Mouse (Mus musculus): ENCODE measurements around the gene Gm44503. TPM values are rescaled to one million over a fixed set of nuclear protein-coding genes. Genes with fewer than 3 reads are reported as not detected.

The Gm44503 gene
- polyA plus RNA-seq, 1 experiment from 2014 or later = 0.18 TPM

DNA sequence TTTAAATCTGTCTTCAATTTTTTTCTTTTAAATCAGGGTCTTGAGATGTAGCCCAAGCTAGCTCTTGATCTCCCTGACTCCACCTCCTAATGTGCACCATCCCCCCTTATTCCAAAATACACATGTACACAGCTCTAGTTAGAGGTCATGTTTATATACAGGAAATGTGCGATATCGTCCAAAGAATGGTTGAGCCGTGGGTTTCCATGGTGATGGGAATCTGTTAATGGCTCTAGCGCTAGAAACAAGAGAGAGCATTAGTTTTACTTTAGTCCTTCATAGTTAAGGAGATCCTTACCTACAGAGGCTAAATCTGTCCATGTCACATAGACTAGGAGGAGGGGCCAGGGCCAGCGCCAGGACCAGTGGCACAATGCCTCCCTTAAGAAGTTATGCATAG lies 91.2 kb downstream of the Gm44503 start:
- H3K9ac ChIP-seq (replicated peaks; ENCODE audit: low read length) = no peak overlapping the region
- 69% methylated on average over 5 of the region's 5 CpGs for WGBS
- H3K9me3 ChIP-seq (replicated peaks; ENCODE audit: control insufficient read depth, low read length) = no peaks in the 10 kb centered on the region; the same call in 1 of the 2 replicates
- no peaks in the 10 kb centered on the region for H3K4me1 ChIP-seq (ENCODE audit: control insufficient read depth, insufficient read depth, low read length)
- DNase-seq (ENCODE audit: low spot score) (no peak), ATAC-seq (replicated peaks; ENCODE audit: insufficient number of reproducible peaks, low FRiP score, low TSS enrichment, low read depth) (no peak)
- no peaks in the 10 kb centered on the region for H3K27me3 ChIP-seq (ENCODE audit: control insufficient read depth, insufficient read depth, low read length)
- H3K4me3 ChIP-seq (ENCODE audit: low read depth, low read length) = no peak overlapping the region
- no peak overlapping the region for H3K4me2 ChIP-seq (ENCODE audit: low read depth, low read length)
- H3K27ac ChIP-seq (replicated peaks; ENCODE audit: low read depth, low read length) = no peak overlapping the region
- no peaks in the 10 kb centered on the region for H3K36me3 ChIP-seq (replicated peaks; ENCODE audit: control insufficient read depth, insufficient read depth, low read depth, low read length)

DNA sequence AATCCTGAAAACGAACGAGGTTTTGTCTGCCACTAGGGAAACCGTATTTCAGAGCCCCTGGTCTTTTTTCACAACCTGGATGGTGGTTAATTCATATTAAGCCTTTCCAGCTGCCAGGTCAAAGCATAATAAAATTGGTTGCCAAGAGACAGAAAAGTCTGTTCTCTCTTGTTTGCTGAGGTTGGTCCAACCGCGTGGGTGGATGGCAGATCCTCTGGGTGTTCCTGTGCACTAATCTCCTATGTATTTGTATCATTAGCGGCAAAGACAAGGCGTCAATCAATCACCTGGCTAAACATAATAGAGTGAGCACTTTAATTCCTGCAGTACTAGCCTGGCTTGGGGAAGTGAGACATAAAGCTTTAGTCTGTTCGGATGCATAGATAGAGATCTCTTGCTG lies 92.0 kb downstream of the Gm44503 start:
- 70% methylated on average over 8 of the region's 8 CpGs for WGBS
- peak; percentile 18 for DNase-seq (ENCODE audit: low spot score)
- Histone ChIP-seq H3K4me1 (ENCODE audit: control insufficient read depth, insufficient read depth, low read length) (no peaks in the 10 kb centered on the region), H3K4me2 (ENCODE audit: low read depth, low read length) (no peak overlapping the region), H3K4me3 (ENCODE audit: low read depth, low read length) (no peak overlapping the region), H3K27me3 (ENCODE audit: control insufficient read depth, insufficient read depth, low read length) (no peaks in the 10 kb centered on the region), H3K9ac (replicated peaks; ENCODE audit: low read length) (no peak overlapping the region), H3K27ac (replicated peaks; ENCODE audit: low read depth, low read length) (no peak overlapping the region), H3K36me3 (replicated peaks; ENCODE audit: control insufficient read depth, insufficient read depth, low read depth, low read length) (no peaks in the 10 kb centered on the region), H3K9me3 (replicated peaks; ENCODE audit: control insufficient read depth, low read length) (no peaks in the 10 kb centered on the region)
- ATAC-seq (replicated peaks; ENCODE audit: insufficient number of reproducible peaks, low FRiP score, low TSS enrichment, low read depth) = no peak

DNA sequence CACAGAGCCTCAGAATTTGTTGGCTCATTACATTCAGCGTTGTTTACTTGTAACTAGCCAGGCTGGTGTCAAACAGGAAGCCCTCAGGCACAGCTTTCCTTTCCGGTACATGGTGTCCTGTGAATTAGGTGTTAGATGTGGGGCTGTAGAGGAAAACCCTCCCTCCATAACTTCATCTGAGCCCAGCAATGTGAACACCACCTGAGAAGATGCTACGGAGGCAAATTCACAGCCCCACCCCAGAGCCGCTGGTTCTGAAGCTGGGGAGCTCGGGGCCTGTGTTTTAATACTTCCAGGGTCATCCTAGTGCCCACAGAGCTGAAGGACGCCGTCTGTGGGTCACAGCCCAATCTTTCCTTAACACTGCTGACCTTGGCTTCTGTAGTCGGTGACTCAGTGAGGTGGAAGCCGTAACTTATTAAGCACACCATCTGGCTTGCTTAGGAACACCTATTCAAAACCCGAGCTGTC lies 96.8 kb downstream of the Gm44503 start:
- ATAC-seq (replicated peaks; ENCODE audit: insufficient number of reproducible peaks, low FRiP score, low TSS enrichment, low read depth) = no peak
- WGBS = 57% methylated on average over 10 of the region's 10 CpGs
- no peak overlapping the region for H3K27ac ChIP-seq (replicated peaks; ENCODE audit: low read depth, low read length)

DNA sequence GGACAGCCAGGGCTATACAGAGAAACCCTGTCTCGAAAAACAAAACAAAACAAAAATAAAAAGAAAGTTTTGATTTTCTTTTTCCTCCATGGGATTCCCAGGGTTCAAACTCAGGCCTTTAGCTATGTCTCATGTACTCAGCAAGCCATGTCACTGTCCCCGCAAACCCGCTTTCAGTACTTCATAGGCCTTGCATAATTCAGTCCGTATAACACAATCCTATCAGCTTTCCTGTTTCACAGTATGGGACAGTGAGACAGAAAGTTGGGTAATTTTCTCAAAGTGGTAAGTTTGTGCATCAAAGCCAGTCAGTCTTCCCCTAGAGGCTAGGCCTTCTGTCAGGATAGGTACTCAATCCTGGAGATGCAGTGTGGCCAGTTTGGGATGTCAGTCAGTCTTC lies 100.6 kb downstream of the Gm44503 start:
- no peak for ATAC-seq (replicated peaks; ENCODE audit: insufficient number of reproducible peaks, low FRiP score, low TSS enrichment, low read depth)
- H3K4me3 ChIP-seq (ENCODE audit: low read depth, low read length) = no peak overlapping the region

More for the DNA sequence above, 96.8 kb downstream of the Gm44503 start:
- no peak overlapping the region for H3K4me3 ChIP-seq (ENCODE audit: low read depth, low read length)
- H3K4me2 ChIP-seq (ENCODE audit: low read depth, low read length) = no peak overlapping the region
- H3K4me1 ChIP-seq (ENCODE audit: control insufficient read depth, insufficient read depth, low read length) = no peaks in the 10 kb centered on the region
- H3K27me3 ChIP-seq (ENCODE audit: control insufficient read depth, insufficient read depth, low read length) = no peaks in the 10 kb centered on the region
- no peaks in the 10 kb centered on the region for H3K36me3 ChIP-seq (replicated peaks; ENCODE audit: control insufficient read depth, insufficient read depth, low read depth, low read length)
- H3K9me3 ChIP-seq (replicated peaks; ENCODE audit: control insufficient read depth, low read length) = no peaks in the 10 kb centered on the region
- no peak overlapping the region for H3K9ac ChIP-seq (replicated peaks; ENCODE audit: low read length)
- no peak for DNase-seq (ENCODE audit: low spot score)

DNA sequence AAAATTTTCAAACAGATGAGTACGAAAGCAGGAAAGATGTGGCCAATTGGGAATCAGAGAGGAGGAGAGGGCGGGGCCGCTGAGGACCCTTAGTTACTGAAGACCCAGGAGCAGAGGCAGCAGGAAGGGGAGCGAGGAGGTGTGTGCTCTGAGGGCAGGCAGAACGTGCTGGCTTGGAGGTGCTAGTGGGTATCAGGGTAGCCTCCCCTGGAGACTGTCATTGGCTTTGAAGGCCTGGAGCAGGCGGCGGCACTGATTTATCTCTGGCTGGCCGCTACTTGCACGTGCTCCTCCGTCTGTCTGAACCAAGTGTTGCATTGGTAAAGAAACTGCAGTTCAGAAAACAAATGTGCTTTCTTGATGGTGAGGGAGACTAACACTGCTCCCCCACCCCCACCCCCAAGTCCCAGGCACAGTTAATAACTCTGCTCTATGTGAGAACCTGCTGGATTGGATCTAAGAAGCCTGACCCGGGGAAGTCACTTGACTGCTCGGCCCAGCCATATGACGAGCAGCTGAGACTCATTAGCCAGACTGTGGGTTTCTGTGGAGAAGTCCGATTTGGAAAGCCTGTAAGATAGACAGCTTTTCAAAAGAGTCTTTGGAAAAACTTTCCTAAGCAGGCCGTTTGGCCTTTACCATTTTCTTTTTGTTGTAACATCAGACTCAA lies 105.1 kb downstream of the Gm44503 start:
- DNase-seq (ENCODE audit: low spot score) (peak; percentile 81), ATAC-seq (replicated peaks; ENCODE audit: insufficient number of reproducible peaks, low FRiP score, low TSS enrichment, low read depth) (peak; percentile 64; the same call in 1 of the 2 replicates)
- Histone ChIP-seq H3K36me3 (replicated peaks; ENCODE audit: control insufficient read depth, insufficient read depth, low read depth, low read length) (no peaks in the 10 kb centered on the region), H3K4me3 (ENCODE audit: low read depth, low read length) (no peak overlapping the region), H3K9me3 (replicated peaks; ENCODE audit: control insufficient read depth, low read length) (no peaks in the 10 kb centered on the region), H3K4me1 (ENCODE audit: control insufficient read depth, insufficient read depth, low read length) (no peaks in the 10 kb centered on the region), H3K4me2 (ENCODE audit: low read depth, low read length) (peak overlapping the region; percentile 38), H3K27ac (replicated peaks; ENCODE audit: low read depth, low read length) (peak overlapping the region; percentile 7; the same call in 1 of the 2 replicates), H3K27me3 (ENCODE audit: control insufficient read depth, insufficient read depth, low read length) (no peaks in the 10 kb centered on the region), H3K9ac (replicated peaks; ENCODE audit: low read length) (peak overlapping the region; percentile 32; the same call in 1 of the 2 replicates)
- WGBS = 13% methylated on average over 15 of the region's 15 CpGs

More for the DNA sequence above, 100.6 kb downstream of the Gm44503 start:
- Histone ChIP-seq H3K4me1 (ENCODE audit: control insufficient read depth, insufficient read depth, low read length) (no peaks in the 10 kb centered on the region), H3K9ac (replicated peaks; ENCODE audit: low read length) (no peak overlapping the region), H3K27me3 (ENCODE audit: control insufficient read depth, insufficient read depth, low read length) (no peaks in the 10 kb centered on the region), H3K27ac (replicated peaks; ENCODE audit: low read depth, low read length) (no peak overlapping the region), H3K36me3 (replicated peaks; ENCODE audit: control insufficient read depth, insufficient read depth, low read depth, low read length) (no peaks in the 10 kb centered on the region), H3K9me3 (replicated peaks; ENCODE audit: control insufficient read depth, low read length) (no peaks in the 10 kb centered on the region), H3K4me2 (ENCODE audit: low read depth, low read length) (no peak overlapping the region)
- 83% methylated on average over 4 of the region's 4 CpGs for WGBS
- no peak for DNase-seq (ENCODE audit: low spot score)

Small RNA genes within 50 kb of the gene (microRNA-seq; reads per million reads assigned to microRNA genes)
- gene Gm27353 (ENCODE audit: borderline number of aligned reads) = not detected

Other genes with a start within 250 kb of the Gm44503 start
- gene Prtg, start 152.0 kb upstream of the Gm44503 start, polyA plus RNA-seq (2014; fragmentation: Nextera tagmentation; extraction: Ambion mirVana) = 3.8 and 3.9 TPM in 2 replicates
- gene Pygo1, start 33.2 kb upstream of the Gm44503 start, polyA plus RNA-seq (2014; fragmentation: Nextera tagmentation; extraction: Ambion mirVana) = 10.7 and 12.7 TPM in 2 replicates
- 1.1 and 1.5 TPM in 2 replicates for gene Dyx1c1, start 67 bp upstream of the Gm44503 start, polyA plus RNA-seq (2014; fragmentation: Nextera tagmentation; extraction: Ambion mirVana)
- gene Ccpg1os, start 26.5 kb downstream of the Gm44503 start, polyA plus RNA-seq (2014; fragmentation: Nextera tagmentation; extraction: Ambion mirVana) = 12.7 and 16.7 TPM in 2 replicates
- 20.1 and 21.9 TPM in 2 replicates for gene Ccpg1, start 26.6 kb downstream of the Gm44503 start, polyA plus RNA-seq (2014; fragmentation: Nextera tagmentation; extraction: Ambion mirVana)
- gene Pigb, start 81.5 kb downstream of the Gm44503 start, polyA plus RNA-seq (2014; fragmentation: Nextera tagmentation; extraction: Ambion mirVana) = 17.9 and 18.1 TPM in 2 replicates
- 2.4 and 2.5 TPM in 2 replicates for gene Rab27a, start 86.0 kb downstream of the Gm44503 start, polyA plus RNA-seq (2014; fragmentation: Nextera tagmentation; extraction: Ambion mirVana)
- gene Khdc3, start 143.0 kb downstream of the Gm44503 start, polyA plus RNA-seq (2014; fragmentation: Nextera tagmentation; extraction: Ambion mirVana) = 0.28 TPM in 1 of 2 replicates, not detected in the other
- gene Gm20509, start 143.6 kb downstream of the Gm44503 start, polyA plus RNA-seq (2014; fragmentation: Nextera tagmentation; extraction: Ambion mirVana) = 0.24 TPM in 1 of 2 replicates, not detected in the other
- 183 and 193 TPM in 2 replicates for gene Rsl24d1, start 154.6 kb downstream of the Gm44503 start, polyA plus RNA-seq (2014; fragmentation: Nextera tagmentation; extraction: Ambion mirVana)